Mouse (Mus musculus) spleen, adult 2 months (tissue): ENCODE data around the gene Tnfrsf25.

Experiments
- CTCF ChIP-seq: fragments of 200-500 bp; IDR thresholded peaks from 2 replicates; pipeline ENCODE4 v1.5.1; 2011; ENCODE audit warnings: mild to moderate bottlenecking, inconsistent platforms; ENCODE audit not compliant: insufficient read depth, insufficient read length, insufficient replicate concordance; ENCODE audit errors: extremely low read depth
- POLR2A ChIP-seq: fragments of 200-500 bp; IDR thresholded peaks from 2 replicates; pipeline ENCODE4 v1.6.1; 2011; ENCODE audit warnings: low read depth, low read length, inconsistent platforms

DNA sequence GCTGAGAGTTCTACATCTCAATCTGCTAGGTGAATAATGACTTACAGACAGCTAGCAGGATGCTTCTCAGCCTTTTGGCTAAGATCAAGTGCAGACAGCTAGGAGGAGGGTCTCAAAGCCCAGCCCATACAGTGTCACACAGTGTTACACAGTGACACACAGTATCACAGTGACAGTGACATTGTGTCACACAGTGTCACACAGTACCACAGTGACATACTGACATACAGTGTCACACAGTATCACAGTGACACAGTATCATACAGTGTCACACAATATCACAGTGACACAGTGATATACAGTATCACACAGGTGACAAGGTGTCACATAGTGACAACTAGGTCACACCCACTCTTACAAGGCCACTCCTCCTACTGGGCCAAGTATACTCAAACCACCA lies 48.5 kb upstream of the Tnfrsf25 start:
- no peak for TF ChIP-seq POLR2A
- no peak for TF ChIP-seq CTCF
